Mouse (Mus musculus): ENCODE measurements around the gene Trex2. TPM values are rescaled to one million over a fixed set of nuclear protein-coding genes. Genes with fewer than 3 reads are reported as not detected.

Gene Trex2
- total and polyA plus RNA-seq, 2 experiments, result not detected

- no peak for DNase-seq (ENCODE audit: extremely low read depth, low read depth, low spot score)
- H3K79me2 ChIP-seq (ENCODE audit: control insufficient read depth, insufficient read depth, low read length), result no peaks in the 10 kb centered on the region
- TF ChIP-seq POLR2A (IDR thresholded peaks at IDR 0.05; ENCODE audit: extremely low read depth, insufficient read depth, low read length) (no peak), CTCF (IDR thresholded peaks at IDR 0.05; ENCODE audit: low read depth, low read length) (no peak)
- H3K27me3 ChIP-seq (ENCODE audit: control insufficient read depth, insufficient read depth, low read length), result no peaks in the 10 kb centered on the region
- no peak overlapping the region for H3K4me3 ChIP-seq (ENCODE audit: insufficient read depth, low read depth, low read length)
- no peak overlapping the region for H3K9ac ChIP-seq (ENCODE audit: low read depth, low read length)
- 100% methylated on average over 1 of the region's 1 CpGs for WGBS
- no peak overlapping the region for H3K27ac ChIP-seq (replicated peaks; ENCODE audit: insufficient read depth, low read depth, low read length)
- no peaks in the 10 kb centered on the region for H3K4me1 ChIP-seq (ENCODE audit: control insufficient read depth, insufficient read depth, low read length)
- H3K36me3 ChIP-seq (ENCODE audit: control insufficient read depth, insufficient read depth, low read length), result no peaks in the 10 kb centered on the region
These were observed 38.7 kb downstream of the Trex2 start for GRCm38 (mm10) chrX:73396446-73396845.

- WGBS, result 39% methylated on average over 4 of the region's 4 CpGs
- no peak overlapping the region for H3K9ac ChIP-seq (ENCODE audit: low read depth, low read length)
- H3K36me3 ChIP-seq (ENCODE audit: control insufficient read depth, insufficient read depth, low read length), result no peaks in the 10 kb centered on the region
- no peak overlapping the region for H3K27ac ChIP-seq (replicated peaks; ENCODE audit: insufficient read depth, low read depth, low read length)
- TF ChIP-seq CTCF (IDR thresholded peaks at IDR 0.05; ENCODE audit: low read depth, low read length), result no peak
- no peak for TF ChIP-seq POLR2A (IDR thresholded peaks at IDR 0.05; ENCODE audit: extremely low read depth, insufficient read depth, low read length)
- no peaks in the 10 kb centered on the region for H3K27me3 ChIP-seq (ENCODE audit: control insufficient read depth, insufficient read depth, low read length)
- DNase-seq (ENCODE audit: extremely low read depth, low read depth, low spot score), result peak; percentile 60
- no peaks in the 10 kb centered on the region for H3K79me2 ChIP-seq (ENCODE audit: control insufficient read depth, insufficient read depth, low read length)
- H3K4me1 ChIP-seq (ENCODE audit: control insufficient read depth, insufficient read depth, low read length), result no peaks in the 10 kb centered on the region
- no peak overlapping the region for H3K4me3 ChIP-seq (ENCODE audit: insufficient read depth, low read depth, low read length)
These were observed 43.7 kb downstream of the Trex2 start for GRCm38 (mm10) chrX:73391481-73391880.

- H3K36me3 ChIP-seq (ENCODE audit: control insufficient read depth, insufficient read depth, low read length), result no peaks in the 10 kb centered on the region
- H3K27ac ChIP-seq (replicated peaks; ENCODE audit: insufficient read depth, low read depth, low read length), result no peak overlapping the region
- no peaks in the 10 kb centered on the region for H3K27me3 ChIP-seq (ENCODE audit: control insufficient read depth, insufficient read depth, low read length)
- no peaks in the 10 kb centered on the region for H3K4me1 ChIP-seq (ENCODE audit: control insufficient read depth, insufficient read depth, low read length)
- no peak for DNase-seq (ENCODE audit: extremely low read depth, low read depth, low spot score)
- H3K79me2 ChIP-seq (ENCODE audit: control insufficient read depth, insufficient read depth, low read length), result no peaks in the 10 kb centered on the region
- no peak overlapping the region for H3K4me3 ChIP-seq (ENCODE audit: insufficient read depth, low read depth, low read length)
- WGBS, result 32% methylated on average over 1 of the region's 1 CpGs
- no peak overlapping the region for H3K9ac ChIP-seq (ENCODE audit: low read depth, low read length)
- TF ChIP-seq CTCF (IDR thresholded peaks at IDR 0.05; ENCODE audit: low read depth, low read length) (no peak), POLR2A (IDR thresholded peaks at IDR 0.05; ENCODE audit: extremely low read depth, insufficient read depth, low read length) (no peak)
These were observed 50.2 kb downstream of the Trex2 start for GRCm38 (mm10) chrX:73384924-73385323.

- H3K4me3 ChIP-seq (ENCODE audit: insufficient read depth, low read depth, low read length), result no peak overlapping the region
- TF ChIP-seq CTCF (IDR thresholded peaks at IDR 0.05; ENCODE audit: low read depth, low read length) (no peak), POLR2A (IDR thresholded peaks at IDR 0.05; ENCODE audit: extremely low read depth, insufficient read depth, low read length) (no peak)
- H3K9ac ChIP-seq (ENCODE audit: low read depth, low read length), result no peak overlapping the region
- H3K79me2 ChIP-seq (ENCODE audit: control insufficient read depth, insufficient read depth, low read length), result no peaks in the 10 kb centered on the region
- no peaks in the 10 kb centered on the region for H3K27me3 ChIP-seq (ENCODE audit: control insufficient read depth, insufficient read depth, low read length)
- H3K4me1 ChIP-seq (ENCODE audit: control insufficient read depth, insufficient read depth, low read length), result no peaks in the 10 kb centered on the region
- DNase-seq (ENCODE audit: extremely low read depth, low read depth, low spot score), result no peak
- 63% methylated on average over 6 of the region's 6 CpGs for WGBS
- no peak overlapping the region for H3K27ac ChIP-seq (replicated peaks; ENCODE audit: insufficient read depth, low read depth, low read length)
- no peaks in the 10 kb centered on the region for H3K36me3 ChIP-seq (ENCODE audit: control insufficient read depth, insufficient read depth, low read length)
These were observed 50.7 kb downstream of the Trex2 start for GRCm38 (mm10) chrX:73384419-73384818.

Other genes with a start within 250 kb of the Trex2 start
- 0.54 TPM in 1 of 2 replicates, not detected in the other for gene Xlr3b, start 243.1 kb downstream of the Trex2 start, total RNA-seq (2014; rRNA removed)
- not detected in 2 replicates for gene Xlr3b, start 243.1 kb downstream of the Trex2 start, polyA plus RNA-seq (2012; rRNA removed)
- 0.27 TPM in 1 of 2 replicates, not detected in the other for gene Xlr4b, start 221.0 kb downstream of the Trex2 start, total RNA-seq (2014; rRNA removed)
- 0.07 TPM in 1 of 2 replicates, not detected in the other for gene Xlr4b, start 221.0 kb downstream of the Trex2 start, polyA plus RNA-seq (2012; rRNA removed)
- gene F8a, start 207.1 kb downstream of the Trex2 start, total RNA-seq (2014; rRNA removed), result 3.2 and 3.6 TPM in 2 replicates
- gene F8a, start 207.1 kb downstream of the Trex2 start, polyA plus RNA-seq (2012; rRNA removed), result 7.1 and 8.0 TPM in 2 replicates
- gene Xlr4c, start 192.2 kb downstream of the Trex2 start, total RNA-seq (2014; rRNA removed), result 0.28 and 0.40 TPM in 2 replicates
- gene Xlr4c, start 192.2 kb downstream of the Trex2 start, polyA plus RNA-seq (2012; rRNA removed), result not detected in 2 replicates
- not detected in 2 replicates for gene Xlr3c, start 170.0 kb downstream of the Trex2 start, total RNA-seq (2014; rRNA removed)
- gene Xlr3c, start 170.0 kb downstream of the Trex2 start, polyA plus RNA-seq (2012; rRNA removed), result not detected in 2 replicates
- gene Xlr5a, start 142.4 kb downstream of the Trex2 start, total RNA-seq (2014; rRNA removed), result not detected in 2 replicates
- not detected in 2 replicates for gene Xlr5a, start 142.4 kb downstream of the Trex2 start, polyA plus RNA-seq (2012; rRNA removed)
- gene Xlr5c, start 142.4 kb downstream of the Trex2 start, total RNA-seq (2014; rRNA removed), result not detected in 2 replicates
- not detected in 2 replicates for gene Xlr5c, start 142.4 kb downstream of the Trex2 start, polyA plus RNA-seq (2012; rRNA removed)
- gene Gm45015, start 98.5 kb downstream of the Trex2 start, total RNA-seq (2014; rRNA removed), result not detected in 2 replicates
- gene Gm45015, start 98.5 kb downstream of the Trex2 start, polyA plus RNA-seq (2012; rRNA removed), result not detected in 2 replicates
- 7.3 and 12.6 TPM in 2 replicates for gene Zfp275, start 92.7 kb downstream of the Trex2 start, total RNA-seq (2014; rRNA removed)
- 3.7 and 5.7 TPM in 2 replicates for gene Zfp275, start 92.7 kb downstream of the Trex2 start, polyA plus RNA-seq (2012; rRNA removed)
- not detected in 2 replicates for gene Gm18336, start 36.6 kb downstream of the Trex2 start, total RNA-seq (2014; rRNA removed)
- not detected in 2 replicates for gene Gm18336, start 36.6 kb downstream of the Trex2 start, polyA plus RNA-seq (2012; rRNA removed)
- gene Zfp92, start 24.2 kb downstream of the Trex2 start, total RNA-seq (2014; rRNA removed), result not detected in 2 replicates
- gene Zfp92, start 24.2 kb downstream of the Trex2 start, polyA plus RNA-seq (2012; rRNA removed), result not detected in 2 replicates
- gene Haus7, start 23.7 kb upstream of the Trex2 start, total RNA-seq (2014; rRNA removed), result 12.9 and 15.5 TPM in 2 replicates
- gene Haus7, start 23.7 kb upstream of the Trex2 start, polyA plus RNA-seq (2012; rRNA removed), result 11.2 and 12.8 TPM in 2 replicates
- 27.1 and 47.0 TPM in 2 replicates for gene Bgn, start 48.3 kb upstream of the Trex2 start, total RNA-seq (2014; rRNA removed)
- 71.9 and 78.9 TPM in 2 replicates for gene Bgn, start 48.3 kb upstream of the Trex2 start, polyA plus RNA-seq (2012; rRNA removed)
- 0.07 TPM in 1 of 2 replicates, not detected in the other for gene Atp2b3, start 67.7 kb upstream of the Trex2 start, total RNA-seq (2014; rRNA removed)
- gene Atp2b3, start 67.7 kb upstream of the Trex2 start, polyA plus RNA-seq (2012; rRNA removed), result not detected in 2 replicates
- gene Dusp9, start 204.1 kb upstream of the Trex2 start, total RNA-seq (2014; rRNA removed), result 0.07 TPM in 1 of 2 replicates, not detected in the other
- 0.04 TPM in 1 of 2 replicates, not detected in the other for gene Dusp9, start 204.1 kb upstream of the Trex2 start, polyA plus RNA-seq (2012; rRNA removed)
- not detected in 2 replicates for gene Pnck, start 224.8 kb upstream of the Trex2 start, total RNA-seq (2014; rRNA removed)
- 0.07 TPM in 1 of 2 replicates, not detected in the other for gene Pnck, start 224.8 kb upstream of the Trex2 start, polyA plus RNA-seq (2012; rRNA removed)
- gene Slc6a8, start 237.8 kb upstream of the Trex2 start, total RNA-seq (2014; rRNA removed), result 1.0 and 2.6 TPM in 2 replicates
- 2.3 and 5.2 TPM in 2 replicates for gene Slc6a8, start 237.8 kb upstream of the Trex2 start, polyA plus RNA-seq (2012; rRNA removed)

Data from liver, adult 2 months (tissue).